Mouse (Mus musculus): ENCODE data around the gene Atp6v0b. TPM values are rescaled to one million over a fixed set of nuclear protein-coding genes. Genes with fewer than 3 reads are reported as not detected.

The Atp6v0b gene
- polyA plus RNA-seq, 1 experiment = 137 TPM

GRCm38 (mm10) chr4:117912685-117913273 lies 25.6 kb upstream of the Atp6v0b start:
- H3K4me1 ChIP-seq (ENCODE audit: control insufficient read depth, insufficient read depth, low read length) = no peaks in the 10 kb centered on the region; the same call in 1 of the 2 replicates
- TF ChIP-seq POLR2A (IDR thresholded peaks at IDR 0.05; ENCODE audit: low read depth, low read length) (no peak), CTCF (IDR thresholded peaks at IDR 0.05; ENCODE audit: borderline replicate concordance, insufficient read depth, low read length) (no peak)
- no peak overlapping the region for H3K27ac ChIP-seq (ENCODE audit: insufficient read depth, low read length)
- H3K4me3 ChIP-seq (ENCODE audit: insufficient read depth, low read length) = no peak overlapping the region

- H3K4me3 ChIP-seq (ENCODE audit: insufficient read depth, low read length) = no peak overlapping the region
- TF ChIP-seq POLR2A (IDR thresholded peaks at IDR 0.05; ENCODE audit: low read depth, low read length) (no peak), CTCF (IDR thresholded peaks at IDR 0.05; ENCODE audit: borderline replicate concordance, insufficient read depth, low read length) (no peak)
Measured at GRCm38 (mm10) chr4:117912131-117912561, 25.0 kb upstream of the Atp6v0b start.

GRCm38 (mm10) chr4:117908834-117909453 lies 21.8 kb upstream of the Atp6v0b start:
- H3K4me3 ChIP-seq (ENCODE audit: insufficient read depth, low read length) = no peak overlapping the region
- peaks cover 5% of the 10 kb centered on the region for H3K4me1 ChIP-seq (ENCODE audit: control insufficient read depth, insufficient read depth, low read length)
- no peak overlapping the region for H3K27ac ChIP-seq (ENCODE audit: insufficient read depth, low read length)
- TF ChIP-seq CTCF (IDR thresholded peaks at IDR 0.05; ENCODE audit: borderline replicate concordance, insufficient read depth, low read length) = no peak
- TF ChIP-seq POLR2A (IDR thresholded peaks at IDR 0.05; ENCODE audit: low read depth, low read length) = no peak

More at GRCm38 (mm10) chr4:117912131-117912561, 25.0 kb upstream of the Atp6v0b start:
- H3K27ac ChIP-seq (ENCODE audit: insufficient read depth, low read length) = no peak overlapping the region
- no peaks in the 10 kb centered on the region; the same call in 1 of the 2 replicates for H3K4me1 ChIP-seq (ENCODE audit: control insufficient read depth, insufficient read depth, low read length)

GRCm38 (mm10) chr4:117906196-117906595 lies 19.1 kb upstream of the Atp6v0b start:
- no peak overlapping the region for H3K27ac ChIP-seq (ENCODE audit: insufficient read depth, low read length)
- no peak overlapping the region for H3K4me3 ChIP-seq (ENCODE audit: insufficient read depth, low read length)
- peaks cover 5% of the 10 kb centered on the region; the same call in 1 of the 2 replicates for H3K4me1 ChIP-seq (ENCODE audit: control insufficient read depth, insufficient read depth, low read length)
- TF ChIP-seq POLR2A (IDR thresholded peaks at IDR 0.05; ENCODE audit: low read depth, low read length) = no peak

- H3K4me1 ChIP-seq (ENCODE audit: control insufficient read depth, insufficient read depth, low read length) = peaks cover 5% of the 10 kb centered on the region; the same call in 1 of the 2 replicates
- TF ChIP-seq CTCF (IDR thresholded peaks at IDR 0.05; ENCODE audit: borderline replicate concordance, insufficient read depth, low read length) = no peak
- TF ChIP-seq POLR2A (IDR thresholded peaks at IDR 0.05; ENCODE audit: low read depth, low read length) = no peak
- H3K4me3 ChIP-seq (ENCODE audit: insufficient read depth, low read length) = no peak overlapping the region
- H3K27ac ChIP-seq (ENCODE audit: insufficient read depth, low read length) = no peak overlapping the region
Measured at GRCm38 (mm10) chr4:117904761-117905160, 17.6 kb upstream of the Atp6v0b start.

- Histone ChIP-seq H3K4me1 (ENCODE audit: control insufficient read depth, insufficient read depth, low read length) (peaks cover 5% of the 10 kb centered on the region; the same call in 1 of the 2 replicates), H3K27ac (ENCODE audit: insufficient read depth, low read length) (no peak overlapping the region), H3K4me3 (ENCODE audit: insufficient read depth, low read length) (no peak overlapping the region)
- TF ChIP-seq CTCF (IDR thresholded peaks at IDR 0.05; ENCODE audit: borderline replicate concordance, insufficient read depth, low read length) (no peak), POLR2A (IDR thresholded peaks at IDR 0.05; ENCODE audit: low read depth, low read length) (no peak)
Measured at GRCm38 (mm10) chr4:117904094-117904493, 17.0 kb upstream of the Atp6v0b start.

GRCm38 (mm10) chr4:117898111-117898510 lies 11.0 kb upstream of the Atp6v0b start:
- no peak overlapping the region for H3K4me3 ChIP-seq (ENCODE audit: insufficient read depth, low read length)
- H3K27ac ChIP-seq (ENCODE audit: insufficient read depth, low read length) = no peak overlapping the region
- TF ChIP-seq POLR2A (IDR thresholded peaks at IDR 0.05; ENCODE audit: low read depth, low read length) (no peak), CTCF (IDR thresholded peaks at IDR 0.05; ENCODE audit: borderline replicate concordance, insufficient read depth, low read length) (no peak)
- H3K4me1 ChIP-seq (ENCODE audit: control insufficient read depth, insufficient read depth, low read length) = no peaks in the 10 kb centered on the region

- no peak overlapping the region for H3K27ac ChIP-seq (ENCODE audit: insufficient read depth, low read length)
- TF ChIP-seq POLR2A (IDR thresholded peaks at IDR 0.05; ENCODE audit: low read depth, low read length) (no peak), CTCF (IDR thresholded peaks at IDR 0.05; ENCODE audit: borderline replicate concordance, insufficient read depth, low read length) (no peak)
- H3K4me1 ChIP-seq (ENCODE audit: control insufficient read depth, insufficient read depth, low read length) = no peaks in the 10 kb centered on the region
Measured at GRCm38 (mm10) chr4:117896031-117896430, 8.9 kb upstream of the Atp6v0b start.

GRCm38 (mm10) chr4:117895339-117895738 lies 8.2 kb upstream of the Atp6v0b start:
- H3K4me3 ChIP-seq (ENCODE audit: insufficient read depth, low read length) = no peak overlapping the region
- TF ChIP-seq POLR2A (IDR thresholded peaks at IDR 0.05; ENCODE audit: low read depth, low read length) (no peak), CTCF (IDR thresholded peaks at IDR 0.05; ENCODE audit: borderline replicate concordance, insufficient read depth, low read length) (no peak)
- H3K27ac ChIP-seq (ENCODE audit: insufficient read depth, low read length) = no peak overlapping the region
- no peaks in the 10 kb centered on the region for H3K4me1 ChIP-seq (ENCODE audit: control insufficient read depth, insufficient read depth, low read length)

More at GRCm38 (mm10) chr4:117896031-117896430, 8.9 kb upstream of the Atp6v0b start:
- H3K4me3 ChIP-seq (ENCODE audit: insufficient read depth, low read length) = no peak overlapping the region

GRCm38 (mm10) chr4:117894601-117895000 lies 7.5 kb upstream of the Atp6v0b start:
- Histone ChIP-seq H3K27ac (ENCODE audit: insufficient read depth, low read length) (no peak overlapping the region), H3K4me1 (ENCODE audit: control insufficient read depth, insufficient read depth, low read length) (no peaks in the 10 kb centered on the region), H3K4me3 (ENCODE audit: insufficient read depth, low read length) (no peak overlapping the region)
- TF ChIP-seq POLR2A (IDR thresholded peaks at IDR 0.05; ENCODE audit: low read depth, low read length) (no peak), CTCF (IDR thresholded peaks at IDR 0.05; ENCODE audit: borderline replicate concordance, insufficient read depth, low read length) (no peak)

Measured in embryonic fibroblast, embryonic 13.5 days (primary cell).